Mouse (Mus musculus): ENCODE results near the gene Astn2.

Astn2 gene

DNA sequence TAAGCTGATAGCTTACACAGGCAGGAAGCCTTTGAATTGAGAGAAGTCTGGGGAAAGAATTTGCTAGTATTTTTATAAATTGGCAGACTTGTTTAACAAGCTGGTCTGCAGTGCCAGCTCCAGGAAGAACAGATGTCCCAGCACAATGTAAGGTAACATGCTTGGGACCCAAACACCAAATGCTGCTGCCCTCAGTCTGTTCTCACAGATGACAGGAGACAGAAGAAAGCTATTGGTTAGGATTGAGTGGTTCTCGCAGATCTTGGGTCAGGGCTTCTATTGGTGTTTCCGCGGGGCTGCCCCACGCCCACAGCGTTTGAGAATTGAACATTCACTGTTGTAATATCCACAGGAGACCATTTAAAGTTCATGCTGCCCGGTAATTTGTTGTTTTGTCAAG, 793.5 kb downstream of the Astn2 start:
- H3K36me3 ChIP-seq (ENCODE audit: insufficient read depth, low read length): peaks cover 29% of the 10 kb centered on the region

DNA sequence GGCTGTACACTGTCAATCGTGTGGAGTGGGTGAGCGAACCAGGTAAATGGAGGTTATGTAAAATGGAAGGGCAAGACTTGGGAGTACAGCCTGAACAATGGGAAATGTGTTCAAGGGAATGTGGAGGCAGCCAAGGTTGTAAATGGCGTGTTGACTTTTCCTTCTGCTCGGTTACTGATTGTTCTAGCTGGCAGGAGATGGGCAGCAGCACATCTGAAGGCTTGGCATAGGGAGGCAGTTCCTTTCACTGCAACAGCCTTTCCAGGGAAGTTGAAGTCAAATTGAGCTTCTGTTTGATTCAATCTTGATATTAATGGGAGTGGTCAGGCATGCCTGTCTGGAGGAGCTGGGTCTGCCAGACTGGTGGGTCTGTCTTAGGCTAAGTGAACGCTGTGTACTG, 794.1 kb downstream of the Astn2 start:
- Histone ChIP-seq H3K4me1 (replicated peaks; ENCODE audit: low read depth, low read length) (peaks cover 12% of the 10 kb centered on the region; the same call in 1 of the 2 replicates), H3K9me3 (ENCODE audit: low read length) (no peaks in the 10 kb centered on the region), H3K27me3 (ENCODE audit: insufficient read depth, low read length) (peaks cover 4% of the 10 kb centered on the region; the same call in 1 of the 2 replicates), H3K36me3 (ENCODE audit: insufficient read depth, low read length) (peaks cover 24% of the 10 kb centered on the region), H3K4me3 (replicated peaks; ENCODE audit: low read length) (no peak overlapping the region)
- no peak for TF ChIP-seq NANOG (IDR thresholded peaks at IDR 0.05; ENCODE audit: borderline replicate concordance, low read length)
- TF ChIP-seq POU5F1 (IDR thresholded peaks at IDR 0.05; ENCODE audit: borderline replicate concordance, low read length): no peak
- TF ChIP-seq CTCF (conservative IDR thresholded peaks at IDR 0.05; ENCODE audit: low read length): no peak

More for the DNA sequence above, 793.5 kb downstream of the Astn2 start:
- H3K27me3 ChIP-seq (ENCODE audit: insufficient read depth, low read length): peaks cover 4% of the 10 kb centered on the region; the same call in 1 of the 2 replicates
- peaks cover 8% of the 10 kb centered on the region; the same call in 1 of the 2 replicates for H3K4me1 ChIP-seq (replicated peaks; ENCODE audit: low read depth, low read length)
- no peaks in the 10 kb centered on the region for H3K9me3 ChIP-seq (ENCODE audit: low read length)
- TF ChIP-seq POU5F1 (IDR thresholded peaks at IDR 0.05; ENCODE audit: borderline replicate concordance, low read length): no peak
- TF ChIP-seq CTCF (conservative IDR thresholded peaks at IDR 0.05; ENCODE audit: low read length): no peak
- no peak for TF ChIP-seq NANOG (IDR thresholded peaks at IDR 0.05; ENCODE audit: borderline replicate concordance, low read length)
- H3K4me3 ChIP-seq (replicated peaks; ENCODE audit: low read length): no peak overlapping the region

DNA sequence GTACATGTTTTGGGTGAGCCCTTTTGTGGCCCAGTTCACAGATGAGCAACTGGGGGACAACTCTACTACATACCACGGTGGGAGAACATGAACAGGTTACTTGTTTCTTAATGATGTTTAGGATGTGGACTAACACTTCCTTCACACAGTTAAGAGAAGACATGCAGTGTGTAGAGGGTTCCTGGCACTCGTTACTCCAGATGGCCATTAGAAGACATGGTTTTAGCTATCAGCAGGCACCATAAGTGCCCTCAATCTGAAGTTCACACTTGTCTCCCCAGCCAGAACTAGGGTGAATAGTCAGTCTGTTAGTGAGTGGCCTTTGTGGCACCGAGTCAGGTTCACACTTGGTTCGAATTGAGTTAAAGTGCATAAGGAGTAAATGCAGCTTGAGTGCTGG, 796.3 kb downstream of the Astn2 start:
- no peak for TF ChIP-seq POU5F1 (IDR thresholded peaks at IDR 0.05; ENCODE audit: borderline replicate concordance, low read length)
- no peak for TF ChIP-seq CTCF (conservative IDR thresholded peaks at IDR 0.05; ENCODE audit: low read length)
- no peak for TF ChIP-seq NANOG (IDR thresholded peaks at IDR 0.05; ENCODE audit: borderline replicate concordance, low read length)
- peaks cover 7% of the 10 kb centered on the region; the same call in 1 of the 2 replicates for H3K4me1 ChIP-seq (replicated peaks; ENCODE audit: low read depth, low read length)
- peaks cover 4% of the 10 kb centered on the region; the same call in 1 of the 2 replicates for H3K27me3 ChIP-seq (ENCODE audit: insufficient read depth, low read length)
- no peak overlapping the region for H3K4me3 ChIP-seq (replicated peaks; ENCODE audit: low read length)
- H3K9me3 ChIP-seq (ENCODE audit: low read length): peaks cover 14% of the 10 kb centered on the region; the same call in 1 of the 2 replicates
- H3K36me3 ChIP-seq (ENCODE audit: insufficient read depth, low read length): peaks cover 2% of the 10 kb centered on the region

DNA sequence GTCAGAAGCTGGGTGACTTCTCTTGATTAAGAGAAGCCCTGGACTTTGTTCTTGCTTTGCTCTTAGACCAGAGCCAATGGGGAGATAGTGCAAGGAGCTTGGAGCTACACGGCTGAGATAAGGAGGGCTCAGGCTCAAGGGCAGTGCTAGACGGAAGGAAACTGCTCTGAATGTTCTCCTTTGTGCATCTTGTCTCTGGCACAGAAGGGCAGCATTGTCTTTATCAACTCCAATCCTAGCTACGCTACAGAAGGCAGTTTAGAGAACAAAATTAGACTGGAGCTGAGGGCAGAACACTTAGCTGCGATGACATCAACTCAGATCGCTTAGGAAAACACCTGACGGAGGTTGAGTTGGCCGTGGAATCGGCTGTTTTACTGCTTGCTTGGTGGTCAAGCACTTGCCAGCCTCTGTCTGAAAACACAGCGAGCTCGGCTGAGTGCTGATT, 797.2 kb downstream of the Astn2 start:
- Histone ChIP-seq H3K36me3 (ENCODE audit: insufficient read depth, low read length) (no peaks in the 10 kb centered on the region), H3K27me3 (ENCODE audit: insufficient read depth, low read length) (peaks cover 4% of the 10 kb centered on the region; the same call in 1 of the 2 replicates), H3K4me1 (replicated peaks; ENCODE audit: low read depth, low read length) (peaks cover 7% of the 10 kb centered on the region; the same call in 1 of the 2 replicates), H3K9me3 (ENCODE audit: low read length) (peaks cover 15% of the 10 kb centered on the region; the same call in 1 of the 2 replicates), H3K4me3 (replicated peaks; ENCODE audit: low read length) (no peak overlapping the region)
- TF ChIP-seq POU5F1 (IDR thresholded peaks at IDR 0.05; ENCODE audit: borderline replicate concordance, low read length) (no peak), NANOG (IDR thresholded peaks at IDR 0.05; ENCODE audit: borderline replicate concordance, low read length) (no peak), CTCF (conservative IDR thresholded peaks at IDR 0.05; ENCODE audit: low read length) (no peak)

DNA sequence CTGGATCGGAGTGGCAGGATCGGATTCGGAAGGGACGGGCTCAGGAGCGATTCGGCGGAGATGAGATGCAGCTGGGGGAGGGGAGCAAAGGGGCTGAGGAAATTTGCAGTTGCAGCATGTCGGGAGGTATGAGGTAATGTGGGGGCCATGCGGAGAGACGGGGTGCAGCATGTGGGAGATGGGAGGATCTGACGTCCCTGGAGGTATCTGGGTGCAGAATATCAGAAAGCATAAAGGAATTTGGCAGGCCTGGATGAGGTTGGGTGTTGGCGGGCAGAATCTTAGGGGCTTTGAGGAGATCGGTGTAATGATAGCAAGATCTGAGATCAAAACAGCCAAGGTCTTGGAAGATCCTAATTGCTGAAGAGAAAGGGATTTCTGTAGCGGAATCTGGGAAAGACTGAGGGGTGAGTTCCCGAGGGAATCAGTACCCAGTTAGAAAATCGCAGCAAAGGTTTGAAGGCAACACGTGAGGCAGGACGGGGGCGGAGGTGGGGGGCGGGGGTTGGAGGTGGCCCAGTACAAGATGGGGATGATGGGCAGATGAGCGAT, 799.2 kb downstream of the Astn2 start:
- TF ChIP-seq CTCF (conservative IDR thresholded peaks at IDR 0.05; ENCODE audit: low read length) (no peak), NANOG (IDR thresholded peaks at IDR 0.05; ENCODE audit: borderline replicate concordance, low read length) (no peak), POU5F1 (IDR thresholded peaks at IDR 0.05; ENCODE audit: borderline replicate concordance, low read length) (no peak)
- Histone ChIP-seq H3K4me3 (replicated peaks; ENCODE audit: low read length) (peak overlapping the region; percentile 85), H3K36me3 (ENCODE audit: insufficient read depth, low read length) (no peaks in the 10 kb centered on the region), H3K27me3 (ENCODE audit: insufficient read depth, low read length) (peaks cover 4% of the 10 kb centered on the region), H3K9me3 (ENCODE audit: low read length) (peaks cover 15% of the 10 kb centered on the region; the same call in 1 of the 2 replicates), H3K4me1 (replicated peaks; ENCODE audit: low read depth, low read length) (peaks cover 7% of the 10 kb centered on the region; the same call in 1 of the 2 replicates)

DNA sequence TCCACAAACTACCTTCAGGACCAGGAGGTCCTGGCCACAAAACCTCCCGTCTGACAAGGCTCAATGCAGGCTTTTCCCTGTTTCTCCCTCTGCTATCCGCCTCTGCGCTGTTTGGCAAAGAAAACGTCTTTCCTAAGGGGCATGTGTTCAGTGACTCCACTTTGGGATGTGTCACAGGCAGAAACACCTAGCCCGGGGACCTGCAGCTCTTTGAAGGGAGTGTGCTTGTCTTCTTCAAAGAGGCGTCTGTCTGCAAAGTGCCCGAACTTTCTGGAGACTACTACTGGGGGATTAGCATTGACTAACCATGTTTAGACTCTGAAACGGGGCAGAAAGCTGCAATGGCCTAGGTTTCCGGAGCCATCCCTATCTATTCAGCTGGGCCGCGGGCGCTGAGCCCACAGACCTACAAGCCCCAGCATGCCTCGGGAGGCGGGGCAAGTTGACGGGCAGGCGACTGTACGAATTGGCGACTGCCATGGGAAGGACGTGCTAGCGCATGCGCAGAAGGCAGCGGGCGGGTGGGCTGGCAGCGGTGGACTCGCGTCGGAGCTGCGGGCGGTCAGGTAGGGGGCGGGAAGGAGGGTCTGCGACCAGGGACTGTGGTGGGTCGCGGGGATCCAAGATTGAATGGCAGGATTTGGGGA, 799.8 kb downstream of the Astn2 start, which contains the start of gene Trim32:
Trim32 (plus strand) TSS at position 483 of the 647 bp plus-strand sequence.
- H3K9me3 ChIP-seq (ENCODE audit: low read length): peaks cover 15% of the 10 kb centered on the region; the same call in 1 of the 2 replicates
- peaks cover 4% of the 10 kb centered on the region for H3K27me3 ChIP-seq (ENCODE audit: insufficient read depth, low read length)
- TF ChIP-seq POU5F1 (IDR thresholded peaks at IDR 0.05; ENCODE audit: borderline replicate concordance, low read length): no peak
- no peak for TF ChIP-seq CTCF (conservative IDR thresholded peaks at IDR 0.05; ENCODE audit: low read length)
- TF ChIP-seq NANOG (IDR thresholded peaks at IDR 0.05; ENCODE audit: borderline replicate concordance, low read length): no peak
- no peaks in the 10 kb centered on the region for H3K36me3 ChIP-seq (ENCODE audit: insufficient read depth, low read length)
- H3K4me3 ChIP-seq (replicated peaks; ENCODE audit: low read length): peak within 1 kb of the TSS; percentile 85
- H3K4me1 ChIP-seq (replicated peaks; ENCODE audit: low read depth, low read length): peaks cover 7% of the 10 kb centered on the region; the same call in 1 of the 2 replicates

DNA sequence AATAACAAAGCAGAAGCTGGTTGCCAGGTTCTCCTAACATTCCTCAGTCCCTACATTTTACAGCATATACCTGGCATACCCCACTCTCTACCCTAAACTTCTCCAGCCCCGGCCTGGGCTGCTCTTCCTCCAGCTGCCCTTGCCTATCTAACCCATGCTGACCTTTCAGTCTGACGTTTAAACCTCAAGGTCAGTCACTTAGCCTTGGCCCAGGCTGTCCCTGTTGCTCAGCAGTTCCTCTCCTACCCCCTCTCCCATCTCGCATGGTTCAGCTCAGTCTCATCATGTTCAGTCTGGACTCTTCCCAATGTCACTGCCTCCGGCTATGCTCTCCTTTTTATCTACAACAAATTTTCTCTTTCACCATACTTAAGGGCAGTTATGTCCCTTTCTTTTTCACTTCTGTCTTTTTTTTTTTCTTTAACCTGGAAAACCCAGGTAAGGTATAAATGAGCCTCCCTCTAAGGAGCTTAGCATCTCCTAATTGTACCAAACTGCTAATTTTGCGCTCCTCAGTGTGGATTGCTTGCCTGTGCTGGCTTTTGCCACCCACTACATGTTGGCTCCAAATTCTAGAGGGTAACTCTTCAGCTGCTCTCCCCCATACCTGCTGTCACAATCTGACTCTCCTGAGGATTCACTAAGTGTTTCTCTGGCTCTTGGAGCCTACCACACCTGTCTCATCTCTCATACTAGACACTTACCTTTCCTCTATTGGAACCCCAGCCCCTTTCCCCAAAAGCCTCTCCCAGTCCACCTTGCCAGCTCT, 809.6 kb downstream of the Astn2 start:
- Histone ChIP-seq H3K36me3 (ENCODE audit: insufficient read depth, low read length) (no peaks in the 10 kb centered on the region), H3K4me1 (replicated peaks; ENCODE audit: low read depth, low read length) (no peaks in the 10 kb centered on the region), H3K27me3 (ENCODE audit: insufficient read depth, low read length) (0 out of 2 replicates have a peak, but pooled peaks cover 3% of the 10 kb centered on the region), H3K4me3 (replicated peaks; ENCODE audit: low read length) (no peak overlapping the region), H3K9me3 (ENCODE audit: low read length) (no peaks in the 10 kb centered on the region)
- TF ChIP-seq POU5F1 (IDR thresholded peaks at IDR 0.05; ENCODE audit: borderline replicate concordance, low read length): no peak
- TF ChIP-seq CTCF (conservative IDR thresholded peaks at IDR 0.05; ENCODE audit: low read length): no peak
- TF ChIP-seq NANOG (IDR thresholded peaks at IDR 0.05; ENCODE audit: borderline replicate concordance, low read length): no peak

DNA sequence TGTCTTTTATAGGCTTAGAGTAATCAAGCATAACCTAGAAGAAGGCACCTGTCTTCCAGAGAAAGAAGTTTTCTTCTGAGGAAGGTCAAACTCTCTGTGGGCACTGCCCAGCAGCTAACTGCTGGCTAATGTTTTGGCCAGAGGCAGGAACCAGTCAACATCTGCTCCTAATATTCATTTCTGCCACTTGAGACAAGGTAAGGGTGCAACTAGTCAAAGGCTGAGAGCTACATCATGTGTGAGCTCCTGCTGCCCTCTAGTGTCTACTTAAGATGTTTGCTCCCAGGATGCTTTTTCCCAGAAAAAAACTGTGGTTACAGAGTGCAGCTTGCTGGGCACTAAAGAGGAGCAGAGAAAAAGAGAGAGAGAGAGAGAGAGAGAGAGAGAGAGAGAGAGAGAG, 814.6 kb downstream of the Astn2 start:
- H3K36me3 ChIP-seq (ENCODE audit: insufficient read depth, low read length): no peaks in the 10 kb centered on the region
- no peak for TF ChIP-seq POU5F1 (IDR thresholded peaks at IDR 0.05; ENCODE audit: borderline replicate concordance, low read length)
- TF ChIP-seq CTCF (conservative IDR thresholded peaks at IDR 0.05; ENCODE audit: low read length): peak; percentile 33
- TF ChIP-seq NANOG (IDR thresholded peaks at IDR 0.05; ENCODE audit: borderline replicate concordance, low read length): no peak
- H3K4me3 ChIP-seq (replicated peaks; ENCODE audit: low read length): no peak overlapping the region
- H3K4me1 ChIP-seq (replicated peaks; ENCODE audit: low read depth, low read length): no peaks in the 10 kb centered on the region
- no peaks in the 10 kb centered on the region for H3K27me3 ChIP-seq (ENCODE audit: insufficient read depth, low read length)
- H3K9me3 ChIP-seq (ENCODE audit: low read length): no peaks in the 10 kb centered on the region

Data from E14TG2a.4 (cell line).